10 mouse cellular contexts compared by ENCODE assay signal in genomic region chr19:17354797-17355196, GRCm38 (mm10). TPM values are rescaled to one million over a fixed set of nuclear protein-coding genes. Genes with fewer than 3 reads are reported as not detected.
DNase-seq lines count a peak whose midpoint lies in the region; ATAC-seq and TF ChIP-seq lines count a peak whose summit lies in the region.
"Had no signal": no experiment of that assay in that cellular context is flagged by ENCODE, and none has a peak within 500 bp of the region (broad histone marks: within the 10 kb centered on the region; RNA-seq: fewer than 3 reads in every experiment).

No protein-coding gene starts in this region.

- TF ChIP-seq CTCF in G1E (IDR thresholded peaks at IDR 0.05; ENCODE audit: low read depth, low read length): no peak
- TF ChIP-seq CTCF in hindbrain, postnatal 0 days (IDR thresholded peaks at IDR 0.05; ENCODE audit: low read depth): no peak

- 0 out of 2 replicates have a peak, but pooled peaks have one; percentile 36 for ATAC-seq in heart, embryonic 15.5 days (replicated peaks; ENCODE audit: insufficient number of reproducible peaks, insufficient read depth, low FRiP score, low read depth)
- peak; percentile 17; the same call in 1 of the 2 replicates for ATAC-seq in G1E (ENCODE audit: extremely low read depth, insufficient number of reproducible peaks, low FRiP score, poor library complexity, severe bottlenecking)
- ATAC-seq in intestine, embryonic 16.5 days: peak; percentile 47
- no peak for ATAC-seq in hindbrain, postnatal 0 days
- no peak for ATAC-seq in midbrain, embryonic 14.5 days (ENCODE audit: low FRiP score, low TSS enrichment)
- ATAC-seq: hindbrain, embryonic 16.5 days had no signal

- no peaks in the 10 kb centered on the region for H3K9me3 ChIP-seq in heart, embryonic 15.5 days (replicated peaks)
- no peaks in the 10 kb centered on the region for H3K9me3 ChIP-seq in G1E (replicated peaks)
- no peaks in the 10 kb centered on the region for H3K9me3 ChIP-seq in intestine, embryonic 16.5 days (ENCODE audit: control insufficient read depth, low read length)
- H3K9me3 ChIP-seq in hindbrain, postnatal 0 days (ENCODE audit: low read length): no peaks in the 10 kb centered on the region
- H3K9me3 ChIP-seq in midbrain, embryonic 14.5 days (ENCODE audit: control insufficient read depth, low read length): no peaks in the 10 kb centered on the region

- H3K4me2 ChIP-seq in heart, embryonic 15.5 days: peak overlapping the region; percentile 85
- H3K4me2 ChIP-seq in intestine, embryonic 16.5 days (ENCODE audit: low read depth, low read length): no peak overlapping the region
- H3K4me2 ChIP-seq in hindbrain, postnatal 0 days (ENCODE audit: low read depth, low read length): no peak overlapping the region
- H3K4me2 ChIP-seq in midbrain, embryonic 14.5 days (ENCODE audit: low read length): no peak overlapping the region

- H3K27me3 ChIP-seq in heart, embryonic 15.5 days: no peaks in the 10 kb centered on the region
- no peaks in the 10 kb centered on the region for H3K27me3 ChIP-seq in G1E (ENCODE audit: insufficient read depth, low read length)
- H3K27me3 ChIP-seq in intestine, embryonic 16.5 days (replicated peaks; ENCODE audit: control insufficient read depth, insufficient read depth, low read length): no peaks in the 10 kb centered on the region; the same call in 1 of the 2 replicates
- H3K27me3 ChIP-seq in hindbrain, postnatal 0 days (ENCODE audit: insufficient read depth, low read length): peaks cover 12% of the 10 kb centered on the region
- peaks cover 27% of the 10 kb centered on the region for H3K27me3 ChIP-seq in midbrain, embryonic 14.5 days (ENCODE audit: control insufficient read depth, insufficient read depth, low read length)

- H3K9ac ChIP-seq in heart, embryonic 15.5 days: no peak overlapping the region
- H3K9ac ChIP-seq in intestine, embryonic 16.5 days (ENCODE audit: low read depth, low read length): no peak overlapping the region
- no peak overlapping the region for H3K9ac ChIP-seq in hindbrain, postnatal 0 days (replicated peaks; ENCODE audit: low read length)
- no peak overlapping the region for H3K9ac ChIP-seq in midbrain, embryonic 14.5 days (replicated peaks; ENCODE audit: low read length)

- peak overlapping the region; percentile 70 for H3K4me3 ChIP-seq in heart, embryonic 15.5 days
- peak overlapping the region; percentile 82 for H3K4me3 ChIP-seq in G1E (ENCODE audit: low read depth, low read length)
- no peak overlapping the region for H3K4me3 ChIP-seq in intestine, embryonic 16.5 days (ENCODE audit: low read length)
- no peak overlapping the region for H3K4me3 ChIP-seq in hindbrain, postnatal 0 days (ENCODE audit: low read length)
- H3K4me3 ChIP-seq in midbrain, embryonic 14.5 days (replicated peaks; ENCODE audit: low read depth, low read length): no peak overlapping the region

- WGBS in heart, embryonic 15.5 days: 19% methylated on average over 4 of the region's 4 CpGs
- WGBS in intestine, embryonic 16.5 days: 42% methylated on average over 4 of the region's 4 CpGs
- WGBS in hindbrain, postnatal 0 days: 64% methylated on average over 4 of the region's 4 CpGs
- WGBS in midbrain, embryonic 14.5 days: 69% methylated on average over 4 of the region's 4 CpGs

- no peaks in the 10 kb centered on the region for H3K36me3 ChIP-seq in heart, embryonic 15.5 days
- H3K36me3 ChIP-seq in G1E (replicated peaks): peaks cover 39% of the 10 kb centered on the region
- H3K36me3 ChIP-seq in intestine, embryonic 16.5 days (ENCODE audit: control insufficient read depth, insufficient read depth, low read length): no peaks in the 10 kb centered on the region
- no peaks in the 10 kb centered on the region for H3K36me3 ChIP-seq in hindbrain, postnatal 0 days (ENCODE audit: insufficient read depth, low read length)
- H3K36me3 ChIP-seq in midbrain, embryonic 14.5 days (ENCODE audit: control insufficient read depth, insufficient read depth, low read length): no peaks in the 10 kb centered on the region

- H3K4me1 ChIP-seq in heart, embryonic 15.5 days (replicated peaks): peaks cover 23% of the 10 kb centered on the region
- peaks cover 65% of the 10 kb centered on the region for H3K4me1 ChIP-seq in G1E (ENCODE audit: insufficient read depth, low read depth, low read length)
- H3K4me1 ChIP-seq in intestine, embryonic 16.5 days (ENCODE audit: control insufficient read depth, insufficient read depth, low read length): no peaks in the 10 kb centered on the region
- H3K4me1 ChIP-seq in hindbrain, postnatal 0 days (ENCODE audit: insufficient read depth, low read length): peaks cover 6% of the 10 kb centered on the region; the same call in 1 of the 2 replicates
- H3K4me1 ChIP-seq in midbrain, embryonic 14.5 days (ENCODE audit: control insufficient read depth, insufficient read depth, low read length): peaks cover 7% of the 10 kb centered on the region

- no peak for DNase-seq in heart, postnatal 4 days
- DNase-seq in 416B (ENCODE audit: low read depth): peak; percentile 37
- no peak for DNase-seq in G1E (ENCODE audit: low spot score)
- DNase-seq in adrenal gland, postnatal 10 days: no peak
- DNase-seq in hindbrain, postnatal 0 days (ENCODE audit: low spot score): no peak
- DNase-seq in midbrain, embryonic 14.5 days: no peak

- peak overlapping the region; percentile 40; the same call in 1 of the 2 replicates for H3K27ac ChIP-seq in heart, embryonic 15.5 days
- no peak overlapping the region for H3K27ac ChIP-seq in intestine, embryonic 16.5 days (ENCODE audit: low read length)
- H3K27ac ChIP-seq in hindbrain, postnatal 0 days: no peak overlapping the region
- H3K27ac ChIP-seq in midbrain, embryonic 14.5 days (replicated peaks; ENCODE audit: low read depth, low read length): no peak overlapping the region

RNA-seq across cellular contexts. Expression of gene Gcnt1, which starts 17.8 kb away (rescaled TPM):
- 5.7 and 6.2 TPM in 2 replicates for polyA plus RNA-seq in heart, embryonic 15.5 days (2015; fragmentation: Nextera tagmentation; extraction: Ambion mirVana)
- total RNA-seq in heart, postnatal 4 days (2021): 10 to 100 TPM; 10.2 to 10.8 TPM
- total RNA-seq in G1E (2014; fragmentation: Nextera tagmentation) (182 and 209 TPM in 2 replicates), G1E (2017) (153 and 176 TPM in 2 replicates)
- polyA plus RNA-seq in G1E (2012): 1.9 and 2.8 TPM in 2 replicates
- polyA plus RNA-seq in intestine, embryonic 16.5 days (2015; fragmentation: Nextera tagmentation; extraction: Ambion mirVana): 3.5 and 3.8 TPM in 2 replicates
- total RNA-seq in adrenal gland, postnatal 10 days (2021): 1 to 10 TPM; 3.3 to 3.7 TPM
- total RNA-seq in hindbrain, postnatal 0 days (2014; rRNA removed): 1.4 and 1.9 TPM in 2 replicates
- 0.34 and 0.43 TPM in 2 replicates for polyA plus RNA-seq in hindbrain, postnatal 0 days (2015; fragmentation: Nextera tagmentation; extraction: Ambion mirVana)
- polyA plus RNA-seq in midbrain, embryonic 14.5 days (2014; fragmentation: Nextera tagmentation; extraction: Ambion mirVana): 0.50 and 1.1 TPM in 2 replicates
- total RNA-seq: MEL had no signal

RNA-seq across cellular contexts. Expression of gene Rfk, which starts 39.0 kb away (rescaled TPM):
- polyA plus RNA-seq in heart, embryonic 15.5 days (2015; fragmentation: Nextera tagmentation; extraction: Ambion mirVana): 70.5 and 78.0 TPM in 2 replicates
- 10 to 100 TPM; 48.3 to 57.7 TPM for total RNA-seq in heart, postnatal 4 days (2021)
- total RNA-seq in G1E (2014; fragmentation: Nextera tagmentation) (112 and 154 TPM in 2 replicates), G1E (2017) (46.9 TPM in 2 replicates)
- polyA plus RNA-seq in G1E (2012): 36.2 and 46.2 TPM in 2 replicates
- polyA plus RNA-seq in intestine, embryonic 16.5 days (2015; fragmentation: Nextera tagmentation; extraction: Ambion mirVana): 118 and 135 TPM in 2 replicates
- 10 to 100 TPM; 72.0 to 83.0 TPM for total RNA-seq in adrenal gland, postnatal 10 days (2021)
- 60.3 and 61.8 TPM in 2 replicates for total RNA-seq in hindbrain, postnatal 0 days (2014; rRNA removed)
- 104 and 106 TPM in 2 replicates for polyA plus RNA-seq in hindbrain, postnatal 0 days (2015; fragmentation: Nextera tagmentation; extraction: Ambion mirVana)
- polyA plus RNA-seq in midbrain, embryonic 14.5 days (2014; fragmentation: Nextera tagmentation; extraction: Ambion mirVana): 56.6 and 71.0 TPM in 2 replicates

Comparison
In these comparisons a context has a peak if more than half of its experiments do, and no peak if none do; other contexts are left out.
1. ATAC-seq: peak in heart, embryonic 15.5 days (single experiment), G1E (single experiment) and intestine, embryonic 16.5 days (single experiment); none in hindbrain, postnatal 0 days (single experiment) and midbrain, embryonic 14.5 days (single experiment).
2. H3K4me3 ChIP-seq: peak in heart, embryonic 15.5 days (single experiment) and G1E (single experiment); none in intestine, embryonic 16.5 days (single experiment), hindbrain, postnatal 0 days (single experiment) and midbrain, embryonic 14.5 days (single experiment).